Mouse (Mus musculus) embryonic facial prominence, embryonic 10.5 days (tissue): Measurements from ENCODE around the gene Gpbar1. TPM values are rescaled to one million over a fixed set of nuclear protein-coding genes. Genes with fewer than 3 reads are reported as not detected.
A peak's percentile ranks its signal among the peaks of the same experiment; 100 is the strongest.

ENCODE experiments used
- DNase-seq: peaks from one replicate; pipeline ENCODE4 v3.0.0-alpha.2; 2017; ENCODE audit warnings: low spot score
- H3K27ac ChIP-seq: fragments of 300-500 bp; sonication (generic); replicated peaks from 2 replicates; pipeline ENCODE4 v1.5.1; 2016; ENCODE audit warnings: mild to moderate bottlenecking
- H3K27me3 ChIP-seq: fragments of 300-500 bp; sonication (generic); replicated peaks from 2 replicates; pipeline ENCODE4 v1.6.1; 2016; ENCODE audit warnings: low read depth, mild to moderate bottlenecking; ENCODE audit not compliant: poor library complexity, severe bottlenecking
- H3K36me3 ChIP-seq: fragments of 300-500 bp; sonication (generic); replicated peaks from 2 replicates; pipeline ENCODE4 v1.6.1; 2016; ENCODE audit warnings: mild to moderate bottlenecking, moderate library complexity
- H3K4me1 ChIP-seq: fragments of 300-500 bp; sonication (generic); 2 replicates; pipeline ENCODE4 v1.6.1; 2016
- H3K4me3 ChIP-seq: fragments of 300-500 bp; sonication (generic); 2 replicates; pipeline ENCODE4 v1.5.1; 2016; ENCODE audit warnings: mild to moderate bottlenecking, moderate library complexity
- H3K9me3 ChIP-seq: fragments of 300-500 bp; sonication (generic); 2 replicates; pipeline ENCODE4 v1.6.1; 2016; ENCODE audit warnings: mild to moderate bottlenecking
- WGBS: fragments of 180-500 bp; shearing (Covaris S2); methylation state at CpG from one replicate; pipeline ENCODE4 v1.1.7; 2016; 5-methylcytosine and 5-hydroxymethylcytosine counted together
- polyA plus RNA-seq: library from polyadenylated mRNA; unstranded; fragments of >200 nt; fragmentation: Nextera tagmentation; extraction: Ambion mirVana; gene quantifications from 2 replicates; pipeline ENCODE4 v1.2.1, GENCODE M21; 2016

Gpbar1 gene
- polyA plus RNA-seq, 1 experiment from 2014 or later = 0.41 TPM

- WGBS = 85% methylated on average over 11 of the region's 11 CpGs
- no peaks in the 10 kb centered on the region for H3K27me3 ChIP-seq
- H3K27ac ChIP-seq = no peak overlapping the region
- H3K36me3 ChIP-seq = peaks cover 78% of the 10 kb centered on the region
- peaks cover 32% of the 10 kb centered on the region for H3K4me1 ChIP-seq
- DNase-seq = no peak
- no peaks in the 10 kb centered on the region for H3K9me3 ChIP-seq
- no peak overlapping the region for H3K4me3 ChIP-seq
Measured at GRCm38 (mm10) chr1:74292331-74293020, 14.1 kb downstream of the Gpbar1 start.

GRCm38 (mm10) chr1:74293306-74293960 is 15.1 kb downstream of the Gpbar1 start:
- H3K4me3 ChIP-seq = no peak overlapping the region
- H3K27ac ChIP-seq = no peak overlapping the region
- no peaks in the 10 kb centered on the region for H3K27me3 ChIP-seq
- H3K4me1 ChIP-seq = peaks cover 36% of the 10 kb centered on the region
- H3K36me3 ChIP-seq = peaks cover 73% of the 10 kb centered on the region
- no peaks in the 10 kb centered on the region for H3K9me3 ChIP-seq
- DNase-seq = no peak
- 86% methylated on average over 8 of the region's 8 CpGs for WGBS

GRCm38 (mm10) chr1:74294090-74294643 is 15.8 kb downstream of the Gpbar1 start:
- 91% methylated on average over 3 of the region's 3 CpGs for WGBS
- H3K36me3 ChIP-seq = peaks cover 65% of the 10 kb centered on the region

GRCm38 (mm10) chr1:74294733-74295455 is 16.5 kb downstream of the Gpbar1 start:
- 89% methylated on average over 6 of the region's 6 CpGs for WGBS
- Histone ChIP-seq H3K4me1 (peaks cover 36% of the 10 kb centered on the region), H3K9me3 (no peaks in the 10 kb centered on the region), H3K4me3 (peak overlapping the region; percentile 41; the same call in 1 of the 2 replicates), H3K27me3 (no peaks in the 10 kb centered on the region), H3K36me3 (peaks cover 58% of the 10 kb centered on the region), H3K27ac (peak overlapping the region; percentile 82)
- no peak for DNase-seq

More at GRCm38 (mm10) chr1:74294090-74294643, 15.8 kb downstream of the Gpbar1 start:
- no peak overlapping the region for H3K4me3 ChIP-seq
- peaks cover 36% of the 10 kb centered on the region for H3K4me1 ChIP-seq
- DNase-seq = no peak
- no peaks in the 10 kb centered on the region for H3K27me3 ChIP-seq
- H3K27ac ChIP-seq = no peak overlapping the region
- no peaks in the 10 kb centered on the region for H3K9me3 ChIP-seq

GRCm38 (mm10) chr1:74295456-74296171 is 17.3 kb downstream of the Gpbar1 start:
- no peaks in the 10 kb centered on the region for H3K27me3 ChIP-seq
- peaks cover 36% of the 10 kb centered on the region for H3K4me1 ChIP-seq
- WGBS = 16% methylated on average over 9 of the region's 9 CpGs
- DNase-seq = peak; percentile 81
- peak overlapping the region; percentile 41 for H3K4me3 ChIP-seq
- H3K36me3 ChIP-seq = peaks cover 51% of the 10 kb centered on the region
- H3K27ac ChIP-seq = peak overlapping the region; percentile 82
- no peaks in the 10 kb centered on the region for H3K9me3 ChIP-seq

GRCm38 (mm10) chr1:74296477-74296876 is 18.1 kb downstream of the Gpbar1 start:
- Histone ChIP-seq H3K4me1 (peaks cover 36% of the 10 kb centered on the region), H3K9me3 (no peaks in the 10 kb centered on the region), H3K27ac (peak overlapping the region; percentile 82), H3K36me3 (peaks cover 42% of the 10 kb centered on the region), H3K27me3 (no peaks in the 10 kb centered on the region), H3K4me3 (peak overlapping the region; percentile 41; the same call in 1 of the 2 replicates)
- 45% methylated on average over 6 of the region's 6 CpGs for WGBS
- DNase-seq = no peak

GRCm38 (mm10) chr1:74297269-74297668 is 18.9 kb downstream of the Gpbar1 start:
- Histone ChIP-seq H3K36me3 (peaks cover 36% of the 10 kb centered on the region), H3K27me3 (no peaks in the 10 kb centered on the region), H3K4me3 (no peak overlapping the region; the same call in 1 of the 2 replicates), H3K27ac (peak overlapping the region; percentile 82), H3K9me3 (no peaks in the 10 kb centered on the region), H3K4me1 (peaks cover 36% of the 10 kb centered on the region)
- no peak for DNase-seq
- 70% methylated on average over 3 of the region's 3 CpGs for WGBS

GRCm38 (mm10) chr1:74298157-74298750 is 19.9 kb downstream of the Gpbar1 start:
- DNase-seq = no peak
- WGBS = 83% methylated on average over 5 of the region's 5 CpGs
- Histone ChIP-seq H3K4me1 (peaks cover 41% of the 10 kb centered on the region), H3K4me3 (no peak overlapping the region), H3K27me3 (peaks cover 5% of the 10 kb centered on the region; the same call in 1 of the 2 replicates), H3K36me3 (peaks cover 26% of the 10 kb centered on the region), H3K27ac (peak overlapping the region; percentile 35; the same call in 1 of the 2 replicates), H3K9me3 (no peaks in the 10 kb centered on the region)

- Histone ChIP-seq H3K27ac (no peak overlapping the region), H3K4me1 (peaks cover 48% of the 10 kb centered on the region), H3K27me3 (peaks cover 5% of the 10 kb centered on the region; the same call in 1 of the 2 replicates), H3K9me3 (no peaks in the 10 kb centered on the region), H3K4me3 (no peak overlapping the region), H3K36me3 (peaks cover 19% of the 10 kb centered on the region)
- 75% methylated on average over 5 of the region's 5 CpGs for WGBS
- DNase-seq = no peak
Measured at GRCm38 (mm10) chr1:74298996-74299395, 20.6 kb downstream of the Gpbar1 start.

GRCm38 (mm10) chr1:74300347-74301110 is 22.2 kb downstream of the Gpbar1 start:
- Histone ChIP-seq H3K27me3 (peaks cover 10% of the 10 kb centered on the region; the same call in 1 of the 2 replicates), H3K27ac (no peak overlapping the region), H3K4me1 (peaks cover 44% of the 10 kb centered on the region), H3K9me3 (no peaks in the 10 kb centered on the region), H3K36me3 (peaks cover 14% of the 10 kb centered on the region; the same call in 1 of the 2 replicates), H3K4me3 (no peak overlapping the region)
- no peak for DNase-seq
- WGBS = 88% methylated on average over 6 of the region's 6 CpGs

- Histone ChIP-seq H3K9me3 (no peaks in the 10 kb centered on the region), H3K36me3 (peaks cover 4% of the 10 kb centered on the region; the same call in 1 of the 2 replicates), H3K27me3 (peaks cover 10% of the 10 kb centered on the region; the same call in 1 of the 2 replicates), H3K4me3 (no peak overlapping the region), H3K27ac (no peak overlapping the region), H3K4me1 (peaks cover 27% of the 10 kb centered on the region)
- WGBS = 92% methylated on average over 7 of the region's 7 CpGs
- DNase-seq = no peak
Measured at GRCm38 (mm10) chr1:74302229-74302628, 23.9 kb downstream of the Gpbar1 start.
